Mouse (Mus musculus): ENCODE measurements around the gene Ifna1. TPM values are rescaled to one million over a fixed set of nuclear protein-coding genes. Genes with fewer than 3 reads are reported as not detected.
A peak's percentile ranks its signal among the peaks of the same experiment; 100 is the strongest.

The Ifna1 gene
- polyA plus RNA-seq, 1 experiment from 2014 or later, result not detected

DNA sequence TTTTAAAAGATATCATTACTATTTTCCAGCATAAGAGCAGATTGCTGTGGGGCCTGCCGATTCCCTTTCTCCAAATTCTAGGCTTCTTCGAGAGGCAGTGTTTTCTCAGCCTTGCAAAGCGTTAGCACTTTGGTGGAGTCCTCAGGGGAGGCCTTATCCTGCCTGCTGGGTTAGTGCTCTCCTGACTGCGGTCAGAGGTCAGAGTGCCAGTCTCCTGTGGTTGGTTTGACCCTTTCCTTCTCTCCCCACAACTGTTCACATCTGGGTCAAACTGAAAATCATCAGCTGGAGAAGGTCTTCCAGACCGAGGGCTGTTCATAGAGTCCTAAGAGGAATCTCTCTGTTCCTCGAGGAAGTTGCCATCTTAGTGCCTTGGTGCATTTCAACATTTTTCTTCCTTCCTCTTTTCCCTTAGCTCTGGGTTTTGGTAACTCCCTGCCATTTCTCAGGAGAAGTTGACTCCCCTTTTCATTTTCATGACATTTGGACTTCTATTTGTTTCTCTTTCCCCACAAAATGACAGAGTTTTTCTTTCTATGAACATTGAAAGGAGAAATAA lies 15.2 kb downstream of the Ifna1 start:
- H3K4me1 ChIP-seq (ENCODE audit: control insufficient read depth, insufficient read depth, low read length), result 0 out of 2 replicates have a peak, but pooled peaks cover 2% of the 10 kb centered on the region
- H3K27ac ChIP-seq (replicated peaks; ENCODE audit: low read depth, low read length), result no peak overlapping the region
- H3K4me2 ChIP-seq (ENCODE audit: low read depth, low read length), result no peak overlapping the region
- DNase-seq (ENCODE audit: low spot score), result no peak
- H3K27me3 ChIP-seq (replicated peaks; ENCODE audit: control insufficient read depth, insufficient read depth, low read length), result peaks cover 10% of the 10 kb centered on the region; the same call in 1 of the 2 replicates
- ATAC-seq (ENCODE audit: low read depth), result no peak
- no peak overlapping the region for H3K4me3 ChIP-seq (ENCODE audit: low read depth, low read length)
- H3K9ac ChIP-seq (ENCODE audit: low read depth, low read length), result no peak overlapping the region
- H3K9me3 ChIP-seq (ENCODE audit: control insufficient read depth, low read length), result no peaks in the 10 kb centered on the region
- 38% methylated on average over 6 of the region's 6 CpGs for WGBS
- H3K36me3 ChIP-seq (ENCODE audit: control insufficient read depth, insufficient read depth, low read length), result no peaks in the 10 kb centered on the region

GRCm38 (mm10) chr4:88867366-88867925 lies 17.6 kb downstream of the Ifna1 start:
- ATAC-seq (ENCODE audit: low read depth) (peak; percentile 72), DNase-seq (ENCODE audit: low spot score) (peak; percentile 71)
- 0 out of 2 replicates have a peak, but pooled peaks cover 2% of the 10 kb centered on the region for H3K4me1 ChIP-seq (ENCODE audit: control insufficient read depth, insufficient read depth, low read length)
- H3K4me3 ChIP-seq (ENCODE audit: low read depth, low read length), result peak overlapping the region; percentile 51
- no peak overlapping the region for H3K27ac ChIP-seq (replicated peaks; ENCODE audit: low read depth, low read length)
- H3K4me2 ChIP-seq (ENCODE audit: low read depth, low read length), result peak overlapping the region; percentile 93
- 2% methylated on average over 8 of the region's 8 CpGs for WGBS
- H3K27me3 ChIP-seq (replicated peaks; ENCODE audit: control insufficient read depth, insufficient read depth, low read length), result peaks cover 15% of the 10 kb centered on the region; the same call in 1 of the 2 replicates
- no peaks in the 10 kb centered on the region for H3K36me3 ChIP-seq (ENCODE audit: control insufficient read depth, insufficient read depth, low read length)
- no peak overlapping the region for H3K9ac ChIP-seq (ENCODE audit: low read depth, low read length)
- H3K9me3 ChIP-seq (ENCODE audit: control insufficient read depth, low read length), result no peaks in the 10 kb centered on the region

- WGBS, result 6% methylated on average over 29 of the region's 31 CpGs
- ATAC-seq (ENCODE audit: low read depth) (peak; percentile 50), DNase-seq (ENCODE audit: low spot score) (peak; percentile 63)
- H3K36me3 ChIP-seq (ENCODE audit: control insufficient read depth, insufficient read depth, low read length), result no peaks in the 10 kb centered on the region
- H3K4me1 ChIP-seq (ENCODE audit: control insufficient read depth, insufficient read depth, low read length), result 0 out of 2 replicates have a peak, but pooled peaks cover 2% of the 10 kb centered on the region
- H3K27ac ChIP-seq (replicated peaks; ENCODE audit: low read depth, low read length), result no peak overlapping the region
- peak overlapping the region; percentile 61 for H3K9ac ChIP-seq (ENCODE audit: low read depth, low read length)
- H3K27me3 ChIP-seq (replicated peaks; ENCODE audit: control insufficient read depth, insufficient read depth, low read length), result peaks cover 12% of the 10 kb centered on the region; the same call in 1 of the 2 replicates
- H3K4me2 ChIP-seq (ENCODE audit: low read depth, low read length), result peak overlapping the region; percentile 93
- peak overlapping the region; percentile 51 for H3K4me3 ChIP-seq (ENCODE audit: low read depth, low read length)
- no peaks in the 10 kb centered on the region for H3K9me3 ChIP-seq (ENCODE audit: control insufficient read depth, low read length)
Observed at GRCm38 (mm10) chr4:88867926-88868911, 18.3 kb downstream of the Ifna1 start.

DNA sequence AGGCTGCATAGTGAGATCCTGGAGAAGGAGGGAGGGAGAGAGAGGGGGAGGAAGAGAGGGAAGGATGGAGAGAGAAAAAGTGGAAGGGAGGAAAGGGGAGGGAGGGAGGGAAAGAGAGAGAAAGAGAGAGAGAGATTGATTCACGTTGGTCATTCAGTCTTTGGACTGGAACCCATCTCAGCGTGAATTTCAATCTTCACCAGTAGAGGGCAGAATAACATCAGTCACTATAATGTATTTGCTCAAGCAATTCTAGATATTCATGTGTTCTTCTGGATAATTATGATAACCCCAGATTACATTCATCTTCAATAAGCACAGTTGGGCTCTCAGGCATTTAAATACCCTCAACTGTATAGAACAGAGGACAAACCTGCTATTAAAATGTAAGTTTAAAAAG lies 22.8 kb downstream of the Ifna1 start:
- peak; percentile 70 for DNase-seq (ENCODE audit: low spot score)
- Histone ChIP-seq H3K36me3 (ENCODE audit: control insufficient read depth, insufficient read depth, low read length) (no peaks in the 10 kb centered on the region), H3K27ac (replicated peaks; ENCODE audit: low read depth, low read length) (no peak overlapping the region), H3K9me3 (ENCODE audit: control insufficient read depth, low read length) (no peaks in the 10 kb centered on the region), H3K4me1 (ENCODE audit: control insufficient read depth, insufficient read depth, low read length) (0 out of 2 replicates have a peak, but pooled peaks cover 2% of the 10 kb centered on the region), H3K9ac (ENCODE audit: low read depth, low read length) (no peak overlapping the region), H3K4me2 (ENCODE audit: low read depth, low read length) (no peak overlapping the region), H3K27me3 (replicated peaks; ENCODE audit: control insufficient read depth, insufficient read depth, low read length) (0 out of 2 replicates have a peak, but pooled peaks cover 5% of the 10 kb centered on the region), H3K4me3 (ENCODE audit: low read depth, low read length) (no peak overlapping the region)
- ATAC-seq (ENCODE audit: low read depth), result peak; percentile 34; the same call in 1 of the 2 replicates
- 0% methylated on average over 2 of the region's 2 CpGs for WGBS

- H3K9me3 ChIP-seq (ENCODE audit: control insufficient read depth, low read length), result no peaks in the 10 kb centered on the region
- no peak for DNase-seq (ENCODE audit: low spot score)
Observed at GRCm38 (mm10) chr4:88875435-88876095, 25.7 kb downstream of the Ifna1 start.

GRCm38 (mm10) chr4:88876520-88876919 lies 26.6 kb downstream of the Ifna1 start:
- WGBS, result 75% methylated on average over 4 of the region's 4 CpGs
- Histone ChIP-seq H3K9me3 (ENCODE audit: control insufficient read depth, low read length) (no peaks in the 10 kb centered on the region), H3K4me2 (ENCODE audit: low read depth, low read length) (no peak overlapping the region), H3K4me3 (ENCODE audit: low read depth, low read length) (no peak overlapping the region), H3K36me3 (ENCODE audit: control insufficient read depth, insufficient read depth, low read length) (no peaks in the 10 kb centered on the region), H3K27ac (replicated peaks; ENCODE audit: low read depth, low read length) (no peak overlapping the region), H3K9ac (ENCODE audit: low read depth, low read length) (no peak overlapping the region), H3K4me1 (ENCODE audit: control insufficient read depth, insufficient read depth, low read length) (0 out of 2 replicates have a peak, but pooled peaks cover 3% of the 10 kb centered on the region), H3K27me3 (replicated peaks; ENCODE audit: control insufficient read depth, insufficient read depth, low read length) (0 out of 2 replicates have a peak, but pooled peaks cover 4% of the 10 kb centered on the region)
- ATAC-seq (ENCODE audit: low read depth), result no peak
- no peak for DNase-seq (ENCODE audit: low spot score)

More at GRCm38 (mm10) chr4:88875435-88876095, 25.7 kb downstream of the Ifna1 start:
- H3K27me3 ChIP-seq (replicated peaks; ENCODE audit: control insufficient read depth, insufficient read depth, low read length), result 0 out of 2 replicates have a peak, but pooled peaks cover 5% of the 10 kb centered on the region
- H3K9ac ChIP-seq (ENCODE audit: low read depth, low read length), result no peak overlapping the region
- 62% methylated on average over 4 of the region's 4 CpGs for WGBS
- ATAC-seq (ENCODE audit: low read depth), result no peak
- H3K36me3 ChIP-seq (ENCODE audit: control insufficient read depth, insufficient read depth, low read length), result no peaks in the 10 kb centered on the region
- H3K27ac ChIP-seq (replicated peaks; ENCODE audit: low read depth, low read length), result no peak overlapping the region
- H3K4me2 ChIP-seq (ENCODE audit: low read depth, low read length), result no peak overlapping the region
- no peak overlapping the region for H3K4me3 ChIP-seq (ENCODE audit: low read depth, low read length)
- H3K4me1 ChIP-seq (ENCODE audit: control insufficient read depth, insufficient read depth, low read length), result 0 out of 2 replicates have a peak, but pooled peaks cover 3% of the 10 kb centered on the region

DNA sequence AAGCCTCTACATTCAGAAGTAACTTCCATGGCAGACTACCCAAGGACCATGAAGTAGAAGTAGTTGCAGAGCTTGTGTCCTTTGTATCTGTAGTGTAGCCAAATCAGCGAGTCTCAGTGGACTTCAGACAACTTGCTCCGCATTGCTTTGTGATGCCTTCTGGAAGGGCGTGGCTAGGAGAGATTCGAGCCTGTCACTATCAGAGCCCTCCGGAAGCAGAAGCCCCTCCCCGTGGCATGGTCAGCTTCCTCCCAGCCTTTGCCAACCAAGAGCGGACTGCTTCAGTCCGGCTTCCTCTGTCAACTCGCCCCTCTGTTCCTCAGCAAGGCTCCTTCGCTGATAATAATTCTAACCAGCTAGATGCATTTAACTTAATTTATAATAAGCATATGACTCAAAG lies 28.4 kb downstream of the Ifna1 start:
- Histone ChIP-seq H3K27ac (replicated peaks; ENCODE audit: low read depth, low read length) (no peak overlapping the region), H3K4me2 (ENCODE audit: low read depth, low read length) (no peak overlapping the region), H3K9ac (ENCODE audit: low read depth, low read length) (no peak overlapping the region), H3K27me3 (replicated peaks; ENCODE audit: control insufficient read depth, insufficient read depth, low read length) (no peaks in the 10 kb centered on the region), H3K4me1 (ENCODE audit: control insufficient read depth, insufficient read depth, low read length) (0 out of 2 replicates have a peak, but pooled peaks cover 3% of the 10 kb centered on the region), H3K4me3 (ENCODE audit: low read depth, low read length) (no peak overlapping the region), H3K9me3 (ENCODE audit: control insufficient read depth, low read length) (no peaks in the 10 kb centered on the region), H3K36me3 (ENCODE audit: control insufficient read depth, insufficient read depth, low read length) (no peaks in the 10 kb centered on the region)
- no peak for ATAC-seq (ENCODE audit: low read depth)
- 43% methylated on average over 10 of the region's 10 CpGs for WGBS
- DNase-seq (ENCODE audit: low spot score), result no peak

DNA sequence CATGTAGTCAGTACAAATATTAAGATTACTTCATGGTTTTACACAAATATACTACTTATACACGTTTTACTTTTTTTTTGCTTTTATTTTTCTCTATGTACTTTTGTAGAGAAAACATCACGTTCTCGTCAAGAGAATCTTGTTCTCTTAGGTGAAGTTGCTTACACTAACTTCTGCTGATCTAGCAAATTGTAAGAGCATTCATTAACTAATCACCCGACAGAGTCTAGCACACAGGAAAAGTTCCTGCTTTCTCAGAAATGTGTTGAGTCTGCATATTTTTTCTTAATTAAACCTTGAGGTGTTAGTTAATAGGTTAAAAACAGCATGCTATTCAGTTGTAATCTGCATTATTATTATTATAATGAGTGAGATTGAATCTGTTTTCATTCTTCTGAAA lies 28.9 kb downstream of the Ifna1 start:
- no peak overlapping the region for H3K27ac ChIP-seq (replicated peaks; ENCODE audit: low read depth, low read length)
- H3K4me3 ChIP-seq (ENCODE audit: low read depth, low read length), result no peak overlapping the region
- ATAC-seq (ENCODE audit: low read depth) (no peak), DNase-seq (ENCODE audit: low spot score) (no peak)
- H3K9ac ChIP-seq (ENCODE audit: low read depth, low read length), result no peak overlapping the region
- no peaks in the 10 kb centered on the region for H3K36me3 ChIP-seq (ENCODE audit: control insufficient read depth, insufficient read depth, low read length)
- no peaks in the 10 kb centered on the region for H3K27me3 ChIP-seq (replicated peaks; ENCODE audit: control insufficient read depth, insufficient read depth, low read length)
- WGBS, result 73% methylated on average over 4 of the region's 4 CpGs
- H3K4me2 ChIP-seq (ENCODE audit: low read depth, low read length), result no peak overlapping the region
- H3K4me1 ChIP-seq (ENCODE audit: control insufficient read depth, insufficient read depth, low read length), result 0 out of 2 replicates have a peak, but pooled peaks cover 3% of the 10 kb centered on the region
- H3K9me3 ChIP-seq (ENCODE audit: control insufficient read depth, low read length), result no peaks in the 10 kb centered on the region

Data from embryonic facial prominence, embryonic 14.5 days (tissue).